Mouse (Mus musculus): Measurements from ENCODE around the gene 6430550D23Rik.

DNA sequence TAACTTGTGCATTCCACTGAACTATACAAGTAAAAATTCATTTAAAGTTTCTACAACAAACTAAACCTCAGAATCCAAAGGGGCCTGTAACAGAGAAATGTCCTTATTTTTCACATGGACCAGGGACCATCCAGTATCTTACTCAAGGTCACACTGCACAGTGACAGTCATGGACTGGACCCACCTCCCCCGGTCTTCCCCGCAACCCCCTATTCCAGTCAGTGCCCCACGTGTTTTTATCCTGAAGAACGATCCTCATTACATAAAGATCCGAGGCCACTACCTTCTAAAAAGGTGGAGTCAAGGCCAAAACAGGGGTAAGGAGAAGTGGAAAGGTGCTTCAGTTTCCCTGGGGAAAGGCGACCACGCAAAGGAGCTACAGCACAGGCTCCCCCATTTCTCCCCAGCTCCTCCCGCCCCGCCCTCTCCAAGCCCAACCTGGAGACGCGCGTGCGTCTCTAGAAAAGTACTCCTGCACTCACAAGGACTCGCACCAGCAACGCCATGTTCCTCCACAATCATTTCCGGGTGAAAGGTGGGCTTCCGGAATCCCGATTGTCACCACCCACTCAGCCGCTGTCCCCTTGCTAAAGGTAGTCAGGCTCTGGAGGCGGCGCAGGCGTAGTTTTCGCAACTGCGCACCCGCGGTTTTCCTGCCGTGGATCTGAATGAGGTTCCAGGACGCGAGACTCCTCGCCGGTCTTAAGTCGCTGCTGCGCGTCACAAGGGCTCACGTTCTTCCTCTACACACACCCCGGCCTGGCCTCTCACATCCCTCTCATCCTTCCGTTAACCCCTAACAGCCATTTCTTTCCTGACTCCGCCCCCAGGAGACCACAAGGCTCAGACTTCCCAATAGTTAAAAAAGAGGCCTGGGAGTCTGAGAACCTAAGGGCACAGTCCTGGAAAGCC is 78.0 kb downstream of the 6430550D23Rik start, which contains the start of gene Uqcc1:
- no peak for TF ChIP-seq CTCF (conservative IDR thresholded peaks at IDR 0.05; ENCODE audit: low read length)
- TF ChIP-seq NANOG (IDR thresholded peaks at IDR 0.05; ENCODE audit: borderline replicate concordance, low read length) = no peak

Data from E14TG2a.4 (cell line).